Mouse (Mus musculus): ENCODE measurements around the gene Lamtor3. TPM values are rescaled to one million over a fixed set of nuclear protein-coding genes. Genes with fewer than 3 reads are reported as not detected.

The Lamtor3 gene
- total RNA-seq, 2 experiments from 2014 or later, result 66.3 to 69.6 TPM

Other genes with a start within 250 kb of the Lamtor3 start
- gene Gm21962, start 247.0 kb upstream of the Lamtor3 start, total RNA-seq (2021), result not detected
- gene H2afz, start 54.0 kb upstream of the Lamtor3 start, total RNA-seq (2021), result 100 to 1,000 TPM; 141 to 151 TPM
- gene Dnajb14, start 50.8 kb upstream of the Lamtor3 start, total RNA-seq (2021), result 10 to 100 TPM; 46.1 to 50.5 TPM
- 1 to 10 TPM; 4.3 to 6.7 TPM for gene Dapp1, start 63.0 kb downstream of the Lamtor3 start, total RNA-seq (2021)
- gene 1110002E22Rik, start 146.5 kb downstream of the Lamtor3 start, total RNA-seq (2021), result 1 to 10 TPM; 1.5 to 2.4 TPM
- gene Gm5105, start 148.9 kb downstream of the Lamtor3 start, total RNA-seq (2021), result under 1 TPM in 1 of 2 experiments, not detected in 1; 0.28 TPM
- gene Trmt10a, start 224.9 kb downstream of the Lamtor3 start, total RNA-seq (2021), result 1 to 10 TPM; 4.2 to 4.9 TPM
- 1 to 10 TPM; 5.3 to 5.8 TPM for gene Mttp, start 226.5 kb downstream of the Lamtor3 start, total RNA-seq (2021)

Data from layer of hippocampus, postnatal 25 days (tissue).